26 mouse cellular contexts compared by ENCODE assay signal in genomic region chr1:18148211-18148610, GRCm38 (mm10). TPM values are rescaled to one million over a fixed set of nuclear protein-coding genes. Genes with fewer than 3 reads are reported as not detected.
DNase-seq lines count a peak whose midpoint lies in the region; ATAC-seq and TF ChIP-seq lines count a peak whose summit lies in the region.
"Had no signal": no experiment of that assay in that cellular context is flagged by ENCODE, and none has a peak within 500 bp of the region (broad histone marks: within the 10 kb centered on the region; RNA-seq: fewer than 3 reads in every experiment).

No protein-coding gene starts in this region.

- ATAC-seq in frontal cortex, adult (ENCODE audit: low TSS enrichment), result peak; percentile 100
- ATAC-seq: hindbrain, embryonic 16.5 days; intestine, embryonic 16.5 days; liver, postnatal 0 days; lung, postnatal 0 days; Patski had no signal

- TF ChIP-seq CTCF in left cerebral cortex, adult 2 months (IDR thresholded peaks at IDR 0.05), result no peak

- no peak overlapping the region for H3K4me3 ChIP-seq in left cerebral cortex, adult 2 months
- H3K4me3 ChIP-seq: embryonic facial prominence, embryonic 13.5 days; limb, embryonic 12.5 days; neural tube, embryonic 15.5 days had no signal

- intact Hi-C loops in left cerebral cortex, adult 2 months (cut with DNase I), result no loop called here
- intact Hi-C loops in left cerebral cortex, postnatal 4 days (cut with DNase I), result no loop called here

- H3K27ac ChIP-seq in left cerebral cortex, adult 2 months, result peak overlapping the region; percentile 32; the same call in 1 of the 2 replicates
- H3K27ac ChIP-seq: embryonic facial prominence, embryonic 13.5 days; limb, embryonic 12.5 days; neural tube, embryonic 15.5 days had no signal

- no peak for DNase-seq in frontal cortex, postnatal 10 days (ENCODE audit: low spot score in 2 of 2)
- no peak for DNase-seq in left cerebral cortex, adult 2 months (ENCODE audit: extremely low spot score in 1 of 2, low spot score in 2 of 2)
- DNase-seq in left cerebral cortex, postnatal 4 days, result no peak
- DNase-seq in layer of hippocampus, postnatal 36 days, result peak; percentile 3 to 8
- peak; percentile 63 for DNase-seq in telencephalon, adult 2 months (ENCODE audit: low read depth, low spot score)
- no peak for DNase-seq in gastrocnemius, postnatal 25 days
- DNase-seq: adrenal gland, adult 2 months; cerebellum, adult 2 months; cerebellum, postnatal 25 days; gastrocnemius, postnatal 10 days; kidney, postnatal 25 days; liver, postnatal 0 days; thymus, postnatal 25 days had no signal

RNA-seq across cellular contexts. Expression of gene Crisp4, which starts 2.5 kb away (rescaled TPM):
- not detected for total RNA-seq in left cerebral cortex, adult 2 months (2021)
- not detected for total RNA-seq in left cerebral cortex, postnatal 4 days (2021)
- total RNA-seq in layer of hippocampus, postnatal 36 days (2021), result not detected
- not detected for total RNA-seq in gastrocnemius, postnatal 25 days (2021)
- total RNA-seq: adrenal gland, adult 2 months; adrenal gland, postnatal 4 days; CH12.LX; gastrocnemius, postnatal 10 days; hematopoietic stem cell, adult 5-6 weeks; layer of hippocampus, postnatal 14 days; megakaryocyte progenitor cell, adult 5-6 weeks had no signal

Comparison
In these comparisons a context has a peak if more than half of its experiments do, and no peak if none do; other contexts are left out.
1. DNase-seq: peak in layer of hippocampus, postnatal 36 days (2 of 2) and telencephalon, adult 2 months (single experiment); none in frontal cortex, postnatal 10 days (0 of 2), left cerebral cortex, adult 2 months (0 of 2), left cerebral cortex, postnatal 4 days (single experiment) and gastrocnemius, postnatal 25 days (single experiment).